Mouse (Mus musculus) neutrophil, adult 5-6 weeks (primary cell): ENCODE results near the gene Ccdc85c. TPM values are rescaled to one million over a fixed set of nuclear protein-coding genes. Genes with fewer than 3 reads are reported as not detected.

Source experiments
- ATAC-seq: fragments of 151-379, 151-347 bp; 2 replicates; pipeline ENCODE4 v1.8.0; 2017; ENCODE audit warnings: mild to moderate bottlenecking, moderate TSS enrichment; ENCODE audit not compliant: insufficient number of reproducible peaks, poor library complexity, low FRiP score, severe bottlenecking; ENCODE audit errors: extremely low read depth
- total RNA-seq: library from RNA; stranded (forward); fragments of 200-1000 nt; gene quantifications from 2 replicates; pipeline ENCODE4 v1.2.3, GENCODE M21; 2017

Ccdc85c gene
- total RNA-seq, 1 experiment from 2014 or later = 0.23 TPM

DNA sequence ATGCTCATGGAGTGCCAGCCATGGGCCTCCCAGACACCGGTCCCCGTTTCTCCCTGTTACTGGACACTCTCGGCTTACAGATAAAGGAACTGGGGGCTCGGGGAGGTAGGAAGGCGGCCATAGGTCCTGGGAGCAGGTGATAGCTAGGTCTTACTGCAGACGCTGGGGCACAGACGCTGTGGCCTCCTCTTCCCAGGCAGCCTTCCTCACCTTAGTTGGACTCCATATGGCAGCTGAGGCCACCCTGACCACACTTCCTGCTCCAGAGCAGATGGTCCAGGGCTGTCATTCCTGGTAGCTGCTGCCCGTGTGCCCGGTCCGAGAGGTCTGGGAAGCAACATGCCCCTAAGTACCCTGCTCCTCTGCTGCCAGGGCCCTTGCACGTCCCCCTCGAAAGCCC, 48.3 kb downstream of the Ccdc85c start:
- ATAC-seq = no peak

DNA sequence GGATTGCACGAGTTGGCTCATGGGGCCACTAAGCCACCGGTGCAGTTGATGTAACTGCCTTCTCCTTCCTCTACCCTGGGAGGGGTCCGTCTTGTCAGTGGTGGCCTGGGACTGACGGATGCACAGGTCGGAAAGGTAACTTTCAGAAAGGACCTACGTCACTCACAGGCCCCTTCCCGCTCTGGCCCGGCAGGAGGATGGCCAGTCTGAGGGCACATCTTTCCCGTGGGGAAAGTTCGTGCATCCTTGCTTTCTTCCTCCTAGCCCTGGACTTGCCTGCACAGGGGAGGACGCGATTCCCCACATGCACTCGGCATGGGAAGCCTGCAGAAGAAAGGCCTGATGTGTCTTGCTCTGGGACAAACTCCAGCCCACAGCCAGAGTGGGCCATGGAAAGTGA, 49.0 kb downstream of the Ccdc85c start:
- ATAC-seq = no peak

DNA sequence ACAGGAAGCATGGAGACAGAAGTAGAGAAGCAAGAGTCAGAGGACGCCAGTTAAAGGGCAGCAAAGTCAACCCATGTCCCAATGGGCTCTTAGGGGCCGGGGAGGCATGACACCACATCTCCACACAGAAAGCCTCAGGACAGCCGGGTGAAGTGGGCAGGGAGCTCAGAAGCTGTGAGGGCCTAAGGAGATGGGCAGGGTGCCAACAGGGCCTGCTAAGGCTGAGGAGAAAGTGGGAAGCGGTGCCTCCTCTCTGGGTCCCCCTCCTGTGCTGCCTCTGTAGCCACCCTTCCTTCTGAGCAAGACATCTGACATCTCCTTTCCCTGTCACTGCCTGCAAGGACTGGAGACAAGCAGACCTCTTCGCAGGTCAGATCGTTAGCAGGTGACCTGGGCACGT, 49.4 kb downstream of the Ccdc85c start:
- no peak for ATAC-seq

DNA sequence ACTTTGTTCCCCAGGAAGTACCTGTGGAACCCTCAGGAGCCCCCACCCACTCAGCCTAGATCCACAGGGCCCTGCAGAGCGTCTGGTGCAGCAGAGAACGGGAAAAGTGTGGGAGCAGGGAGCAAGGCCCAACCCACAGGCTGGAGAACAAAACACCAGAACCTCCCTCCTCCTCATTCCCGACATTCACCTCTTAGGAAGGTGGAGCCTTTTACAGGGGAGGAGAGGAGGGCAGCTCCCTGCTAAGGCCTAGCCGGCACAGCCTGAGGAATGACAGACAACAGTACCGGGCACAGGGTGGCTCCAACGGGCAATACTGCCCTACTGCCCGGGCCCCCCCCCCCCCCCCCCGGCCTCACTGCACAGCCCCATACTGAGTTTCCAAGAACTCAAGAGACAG, 51.9 kb downstream of the Ccdc85c start:
- no peak for ATAC-seq

DNA sequence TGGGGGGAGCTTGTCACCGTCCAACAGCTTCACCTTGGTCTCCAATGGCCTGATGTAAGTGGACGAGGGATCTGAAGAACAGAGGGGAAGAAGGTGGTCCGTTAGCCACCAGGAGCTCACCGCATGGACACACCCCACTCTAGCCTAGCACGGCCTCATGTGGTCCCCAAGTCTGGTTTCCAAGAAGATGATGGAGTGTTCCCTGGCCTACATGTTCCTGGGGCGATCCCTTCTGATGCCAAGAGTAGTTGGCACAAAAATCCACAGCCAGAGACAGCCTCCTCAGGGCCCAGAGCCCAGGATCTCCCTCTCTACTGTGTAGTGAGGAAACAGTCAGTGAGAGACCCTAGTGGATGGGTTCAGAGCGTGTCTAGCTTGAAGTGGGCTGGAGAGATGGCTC, 53.5 kb downstream of the Ccdc85c start:
- ATAC-seq = no peak

DNA sequence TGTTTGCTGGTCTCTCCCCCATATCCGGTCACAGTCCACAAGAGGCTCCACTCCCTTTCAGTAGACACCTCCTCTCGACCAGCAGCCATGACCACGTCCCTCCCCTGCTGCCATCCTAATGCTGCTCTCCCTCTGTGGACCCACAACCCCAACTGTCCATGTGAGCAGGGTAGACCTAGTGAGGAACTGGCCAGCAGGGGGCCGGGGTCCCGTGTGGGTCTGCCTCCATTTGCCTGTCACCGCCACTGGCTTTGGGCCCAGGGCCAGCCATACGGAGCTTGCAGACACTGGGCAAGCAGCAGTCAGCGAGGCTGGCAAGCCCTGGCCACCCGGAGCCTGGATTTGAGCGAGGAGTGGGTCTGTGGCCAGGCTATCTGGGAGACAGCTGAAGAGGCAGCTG, 54.0 kb downstream of the Ccdc85c start:
- no peak for ATAC-seq

DNA sequence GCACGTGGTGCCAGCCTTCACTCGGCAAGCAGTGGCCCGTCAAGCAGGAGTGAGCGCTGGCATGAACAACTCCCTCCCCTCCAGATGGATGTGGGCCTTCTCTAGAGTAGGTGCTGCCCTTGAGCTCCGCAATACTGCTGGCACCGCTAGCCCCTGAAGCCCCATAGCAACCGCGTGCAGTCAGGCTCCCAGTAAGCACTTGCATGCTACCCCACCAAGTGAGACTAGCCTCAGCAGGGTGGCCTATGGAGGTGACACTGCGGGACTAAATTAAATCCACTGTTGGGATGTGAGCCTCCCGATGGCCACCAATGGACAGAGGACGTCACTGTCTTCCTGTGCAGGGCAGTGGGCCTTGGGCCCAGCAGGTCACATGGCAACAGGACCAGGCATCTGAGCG, 54.6 kb downstream of the Ccdc85c start:
- ATAC-seq = no peak

DNA sequence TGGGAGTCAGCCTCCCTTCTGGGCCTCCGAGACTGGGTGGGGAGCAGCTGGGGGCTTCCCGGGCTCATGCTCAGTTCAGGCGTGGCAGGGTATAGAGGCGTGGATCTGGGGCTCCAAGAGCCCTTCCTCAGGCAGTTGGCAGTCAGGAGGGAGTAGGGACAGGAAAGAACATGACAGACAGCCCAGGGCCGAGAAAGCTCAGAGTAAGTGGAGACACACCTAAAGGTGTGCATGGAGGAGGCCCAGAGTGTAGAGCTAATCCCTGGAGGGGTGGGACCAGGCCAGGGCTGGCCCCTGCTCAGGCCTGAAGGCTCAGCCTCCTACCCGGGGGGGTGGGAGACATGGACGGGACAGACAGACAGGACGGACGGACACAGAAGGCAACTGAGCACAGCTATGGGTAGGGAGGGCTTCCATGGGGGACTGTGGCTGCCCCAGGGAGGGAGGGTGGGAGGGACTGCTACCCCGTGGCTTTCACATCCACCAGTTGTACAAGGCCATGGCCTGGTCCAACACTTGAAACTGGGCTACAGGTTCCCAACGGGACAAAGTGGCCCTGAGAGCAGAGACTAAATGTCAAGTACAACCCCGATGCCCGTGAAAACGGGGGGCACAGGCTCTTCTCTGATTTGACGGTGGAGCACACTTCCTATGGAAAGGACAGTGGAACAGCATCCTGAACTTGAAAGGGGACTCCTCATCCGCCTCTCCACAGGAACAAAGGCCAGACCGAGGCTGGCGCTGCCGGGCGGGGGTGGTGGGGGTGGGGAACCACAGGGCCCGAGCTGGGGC, 55.2 kb downstream of the Ccdc85c start:
- ATAC-seq = no peak

DNA sequence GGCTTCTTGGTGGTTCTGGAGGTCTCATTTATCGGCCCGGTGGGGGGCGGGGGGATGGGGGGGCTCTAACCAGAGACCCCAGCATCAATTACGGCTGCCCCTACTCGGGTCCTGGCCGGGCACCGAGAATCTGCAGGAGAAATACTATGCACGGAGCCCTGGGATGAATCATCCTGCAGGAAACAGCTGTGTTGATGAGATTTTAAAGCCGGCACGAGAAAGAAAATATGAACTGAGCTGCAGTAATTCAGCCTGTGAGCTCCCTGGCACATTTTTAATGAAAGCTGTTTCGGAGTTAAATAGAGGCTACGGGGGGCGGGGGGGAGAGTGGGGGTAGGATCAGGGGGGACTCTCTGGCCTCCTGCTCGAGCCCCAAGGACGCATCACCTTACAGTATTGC, 56.1 kb downstream of the Ccdc85c start:
- ATAC-seq = no peak

DNA sequence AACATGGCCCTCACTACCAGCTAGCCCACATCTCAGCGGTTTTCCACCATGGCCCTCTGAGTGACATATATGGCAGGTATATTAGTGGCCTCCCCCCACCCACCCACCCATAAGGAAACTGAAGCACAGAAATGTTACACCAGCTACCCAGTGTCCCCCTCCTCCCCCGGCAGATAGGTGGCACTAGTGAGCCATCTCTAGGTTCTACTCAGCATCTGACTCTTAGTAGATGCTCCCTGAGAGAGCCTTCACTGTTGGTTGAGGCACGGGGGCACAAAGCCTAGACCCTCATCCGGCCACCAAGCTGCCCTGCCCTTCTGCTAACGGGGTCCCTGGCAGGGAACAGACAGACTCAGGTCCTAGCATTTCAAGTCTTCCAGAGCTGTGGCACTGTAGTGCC, 57.7 kb downstream of the Ccdc85c start:
- no peak for ATAC-seq

DNA sequence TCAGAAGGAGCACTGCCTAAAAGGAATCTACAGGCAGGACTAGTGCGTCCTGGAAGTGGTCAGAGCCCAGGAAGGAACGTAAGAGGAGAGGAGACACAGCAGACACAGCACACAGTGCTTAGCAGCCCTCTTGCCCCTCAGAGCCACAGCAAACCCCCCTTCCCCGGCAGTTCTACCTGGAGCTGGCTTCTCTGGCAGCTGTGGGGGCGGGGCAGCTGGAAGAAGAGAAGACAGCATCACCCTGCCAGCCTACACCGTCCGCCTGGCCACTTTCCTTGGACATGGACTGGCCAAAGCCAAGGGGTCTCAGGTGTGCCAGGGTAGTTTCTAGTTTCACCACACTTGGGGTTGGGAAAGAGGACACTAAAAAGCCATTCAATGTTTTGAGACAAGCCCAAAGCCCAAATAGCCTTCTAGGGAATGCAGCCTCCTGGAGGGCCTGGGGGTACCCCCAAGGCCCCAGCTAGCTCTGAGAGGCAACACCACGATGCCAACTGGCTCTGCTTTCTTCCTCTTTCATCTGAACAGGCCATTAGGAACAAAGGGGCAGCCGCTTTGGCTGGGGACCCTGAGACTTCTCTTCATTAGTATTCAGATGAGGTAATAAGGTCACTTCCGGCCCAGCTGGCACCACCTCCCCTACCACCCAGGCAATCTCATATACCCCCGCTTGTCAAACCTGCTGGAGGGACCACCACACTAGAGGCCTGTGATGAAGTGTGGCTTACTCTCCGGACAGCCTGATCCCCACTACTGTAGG, 58.4 kb downstream of the Ccdc85c start:
- no peak for ATAC-seq

DNA sequence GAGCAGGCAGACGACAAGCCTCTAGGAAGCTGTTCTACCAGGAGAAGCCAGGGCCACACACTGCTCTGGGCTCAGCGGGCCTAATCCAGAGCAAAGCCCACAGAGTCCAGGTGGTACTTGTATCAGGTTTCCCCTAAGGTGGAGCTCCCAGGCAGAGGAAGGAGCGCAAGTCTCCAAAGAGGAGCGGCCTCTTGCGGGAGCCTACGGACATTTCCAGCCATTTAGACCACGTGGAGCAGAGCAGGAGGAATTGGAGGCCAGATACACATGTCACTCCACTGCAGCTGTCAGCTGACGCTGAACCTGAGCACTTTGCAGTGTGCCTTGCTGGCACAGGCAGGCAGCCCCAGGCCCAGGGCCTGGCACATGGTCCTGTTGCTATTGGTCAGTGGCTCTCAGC, 60.1 kb downstream of the Ccdc85c start:
- no peak for ATAC-seq

DNA sequence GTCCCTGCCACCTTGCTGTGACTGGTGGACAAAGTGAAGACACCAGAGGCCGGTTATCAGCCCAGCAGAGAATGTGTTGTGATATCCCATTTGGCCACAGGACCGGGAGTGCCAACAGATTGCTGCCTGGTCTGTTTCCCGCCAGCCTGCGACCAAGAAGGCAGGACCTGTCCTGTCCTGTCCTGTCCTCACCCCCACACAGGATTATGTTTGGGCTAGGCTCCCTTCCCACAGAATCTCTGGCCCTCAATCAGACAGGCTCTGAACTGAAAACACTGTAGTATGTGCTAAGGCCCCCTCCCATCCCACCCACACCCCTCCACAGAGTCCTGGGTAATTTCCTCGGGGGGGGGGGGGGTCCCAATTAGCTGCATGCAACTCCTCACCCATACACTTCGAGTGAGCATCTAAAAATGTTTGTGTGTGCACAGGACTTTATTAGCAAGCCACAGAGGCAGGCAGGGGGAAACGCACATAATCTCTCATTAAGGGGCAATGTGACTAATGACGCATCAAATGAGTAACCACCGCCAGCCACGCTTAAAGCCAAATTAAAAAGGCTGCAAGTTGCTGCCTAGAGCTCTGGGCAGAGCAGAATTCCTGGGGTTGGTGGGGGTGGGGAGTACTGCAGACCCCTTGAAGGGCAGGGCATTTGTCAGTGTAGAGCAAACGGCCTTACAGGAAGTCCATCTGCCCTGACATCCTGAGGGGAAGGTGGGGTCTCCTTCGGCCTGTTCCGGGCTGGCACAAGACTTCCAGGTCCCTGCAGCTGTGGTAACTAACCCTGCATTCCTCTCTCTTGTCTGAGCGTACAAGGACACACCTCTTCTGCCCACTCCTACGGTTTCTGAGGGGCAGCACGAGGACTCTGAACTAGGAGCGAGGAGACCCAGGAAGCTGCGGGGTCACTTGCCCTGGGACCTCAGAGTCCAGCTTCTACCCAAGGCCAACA, 61.9 kb downstream of the Ccdc85c start:
- ATAC-seq = no peak

DNA sequence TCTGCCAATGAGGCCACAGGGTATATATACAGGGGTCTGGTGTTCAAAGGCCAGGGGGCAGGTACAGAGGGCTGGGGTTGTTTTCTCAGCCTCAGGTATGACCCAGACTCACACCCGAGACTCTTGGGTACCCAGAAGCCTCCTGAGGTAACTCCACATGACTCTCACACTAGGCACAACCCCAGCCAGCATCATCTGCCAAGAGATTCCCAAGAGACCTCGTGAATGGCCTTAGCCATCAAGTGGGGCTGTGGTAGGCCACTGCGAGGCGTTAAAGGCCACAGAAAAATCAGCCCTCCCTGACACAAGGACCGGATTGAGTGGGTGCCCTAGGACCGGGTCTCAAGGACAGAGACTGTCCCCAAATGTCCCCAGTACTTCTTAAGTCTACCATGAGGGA, 62.7 kb downstream of the Ccdc85c start:
- no peak for ATAC-seq

DNA sequence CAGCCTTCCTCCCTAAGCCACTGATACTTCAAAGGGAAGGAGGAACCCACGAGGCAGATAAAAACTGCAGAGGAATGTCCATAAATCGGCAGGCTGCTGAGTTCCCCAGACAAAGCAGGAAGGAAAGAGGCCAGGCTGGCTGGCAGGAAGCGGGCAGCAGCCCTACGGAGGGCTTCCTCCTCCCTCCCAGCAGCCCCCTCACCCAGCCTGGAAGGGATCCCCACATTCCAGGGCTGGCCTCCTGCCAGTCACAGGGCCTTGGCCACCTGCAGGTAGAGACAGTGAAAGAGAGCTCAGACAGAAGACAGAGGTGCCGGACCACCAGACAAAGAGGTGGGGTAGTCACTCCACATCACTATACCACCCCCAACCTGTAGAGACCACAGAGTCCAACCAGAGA, 63.2 kb downstream of the Ccdc85c start:
- ATAC-seq = no peak

DNA sequence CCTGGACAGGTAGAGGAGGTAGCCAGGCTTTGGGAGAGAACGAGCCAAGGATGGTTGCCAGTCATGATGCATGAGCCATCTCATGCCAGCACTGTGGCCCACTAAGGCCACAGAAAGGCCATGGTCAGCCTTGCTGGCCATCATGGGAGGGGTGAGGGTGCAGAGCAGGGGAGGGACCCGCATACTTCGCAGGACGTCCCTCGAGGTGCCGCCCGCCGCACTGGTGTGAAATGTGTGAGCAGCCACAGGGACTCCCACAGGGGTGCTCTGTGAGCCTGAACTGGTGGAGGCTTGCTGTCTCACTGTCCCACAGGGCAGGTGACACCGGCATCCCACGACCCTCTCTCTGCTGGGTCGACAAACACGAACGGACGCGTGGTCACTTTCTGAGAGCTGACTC, 64.6 kb downstream of the Ccdc85c start:
- no peak for ATAC-seq

DNA sequence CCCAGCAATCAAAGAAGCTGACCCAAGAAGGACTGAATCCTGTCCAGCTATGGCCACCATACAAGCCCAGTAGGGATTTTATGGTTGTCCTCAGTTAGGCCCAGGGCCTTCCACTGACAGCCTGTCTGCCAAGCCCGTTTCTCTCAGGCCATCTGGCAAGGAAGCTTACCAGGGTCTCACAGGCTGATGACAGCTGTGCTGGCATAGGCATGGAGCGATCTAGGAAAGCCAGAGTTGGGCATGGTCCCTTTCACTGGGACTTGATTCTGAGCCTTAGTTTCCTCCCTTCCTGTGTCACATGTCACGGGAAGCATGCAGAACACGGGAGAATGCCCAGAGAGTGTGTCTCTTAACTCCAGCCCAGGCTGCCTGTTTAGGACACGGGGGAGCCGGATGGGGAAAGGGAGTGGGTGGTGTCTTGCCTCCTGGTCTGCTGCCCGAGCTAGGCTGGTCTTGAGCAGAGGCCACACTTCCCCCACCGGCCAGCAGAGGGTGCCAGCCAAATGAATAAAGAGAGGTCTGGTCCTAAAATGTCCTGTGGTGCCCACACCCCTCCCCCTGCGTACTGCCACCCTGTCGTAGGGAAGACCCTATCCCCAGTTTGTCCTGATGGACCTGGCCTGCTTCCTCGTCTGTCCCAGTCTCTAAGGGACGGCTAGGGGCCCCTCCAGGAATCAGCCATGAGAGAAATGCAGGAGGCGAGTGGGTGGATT, 66.3 kb downstream of the Ccdc85c start:
- ATAC-seq = peak; percentile 24; the same call in 1 of the 2 replicates

DNA sequence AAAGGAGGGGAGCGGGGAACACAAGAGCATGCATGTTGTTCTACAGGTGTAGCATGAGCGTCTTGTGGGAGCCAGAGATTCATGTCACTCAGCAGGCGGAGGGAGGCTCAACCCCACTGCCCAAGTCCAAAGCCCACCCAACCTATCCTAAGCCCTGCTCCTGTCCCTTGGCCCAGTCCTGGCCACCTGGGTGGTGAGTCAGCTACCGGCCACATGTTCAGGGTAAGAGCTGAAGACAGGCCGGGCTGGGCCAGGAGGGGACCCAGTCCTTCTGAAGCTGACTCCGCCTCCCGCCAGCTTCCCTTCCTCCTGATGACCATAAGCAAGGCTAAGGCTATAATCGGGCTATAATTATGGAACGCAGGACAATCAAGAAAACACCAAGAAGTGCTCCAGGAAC, 67.0 kb downstream of the Ccdc85c start:
- ATAC-seq = no peak

DNA sequence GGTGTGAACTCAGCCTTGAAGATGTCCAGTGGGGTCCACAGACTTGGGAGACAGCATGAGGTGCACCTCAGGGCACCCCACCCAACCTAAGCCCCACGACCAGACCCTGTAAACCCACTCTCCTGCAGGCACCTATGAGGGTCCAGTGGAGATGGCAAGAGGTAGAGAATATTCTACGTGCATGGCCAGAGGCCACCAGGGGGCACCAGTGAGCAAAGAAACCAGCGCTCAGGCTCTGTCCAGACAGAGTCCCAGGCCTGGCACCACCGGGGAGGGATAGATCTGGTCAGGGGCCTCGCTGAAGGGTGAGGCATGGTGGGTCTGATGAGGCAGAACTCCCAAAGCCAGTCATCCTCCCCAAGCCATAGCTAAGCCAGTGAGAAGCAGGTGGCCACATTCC, 68.6 kb downstream of the Ccdc85c start:
- ATAC-seq = peak; percentile 27; the same call in 1 of the 2 replicates
